Mouse (Mus musculus) kidney, adult 2 months (tissue): ENCODE data around the gene Gm281.

Experiments
- CTCF ChIP-seq: fragments of 200-500 bp; conservative IDR thresholded peaks from 2 replicates; pipeline ENCODE4 v1.5.1; 2011; ENCODE audit warnings: low read depth, mild to moderate bottlenecking, control low read depth, low read length, moderate library complexity, mixed read lengths; ENCODE audit not compliant: insufficient read depth, insufficient read length
- POLR2A ChIP-seq: fragments of 200-500 bp; IDR thresholded peaks from one replicate; pipeline ENCODE4 v1.6.1; 2011; ENCODE audit warnings: low read depth, low read length, control low read depth

- TF ChIP-seq CTCF (peak; percentile 62), POLR2A (no peak)
These were observed 36.1 kb upstream of the Gm281 start for GRCm38 (mm10) chr14:13950401-13950800.
